Mouse (Mus musculus) stomach, embryonic 16.5 days (tissue): ENCODE results near the gene Aif1. TPM values are rescaled to one million over a fixed set of nuclear protein-coding genes. Genes with fewer than 3 reads are reported as not detected.

Experiments used
- ATAC-seq: fragments of 200-750 bp; cut with Nextera tagmentation; 2 replicates; pipeline ENCODE4 v1.8.0; 2017; ENCODE audit warnings: moderate number of reproducible peaks, moderate TSS enrichment; ENCODE audit not compliant: insufficient read depth, low FRiP score
- H3K27ac ChIP-seq: fragments of 300-500 bp; sonication (generic); 2 replicates; pipeline ENCODE4 v1.5.1; 2014; ENCODE audit warnings: low read length
- H3K27me3 ChIP-seq: fragments of 300-500 bp; sonication (generic); 2 replicates; pipeline ENCODE4 v1.6.1; 2014; ENCODE audit warnings: low read length, control low read depth, mixed read lengths; ENCODE audit not compliant: control insufficient read depth, insufficient read depth
- H3K36me3 ChIP-seq: fragments of 300-500 bp; sonication (generic); 2 replicates; pipeline ENCODE4 v1.6.1; 2014; ENCODE audit warnings: low read length; ENCODE audit not compliant: control insufficient read depth, insufficient read depth
- H3K4me1 ChIP-seq: fragments of 300-500 bp; sonication (generic); 2 replicates; pipeline ENCODE4 v1.6.1; 2014; ENCODE audit warnings: low read length, control low read depth, mixed read lengths; ENCODE audit not compliant: control insufficient read depth, insufficient read depth
- H3K4me2 ChIP-seq: fragments of 300-500 bp; sonication (generic); 2 replicates; pipeline ENCODE4 v1.6.1; 2014; ENCODE audit warnings: low read depth, low read length, mixed read lengths
- H3K4me3 ChIP-seq: fragments of 300-500 bp; sonication (generic); replicated peaks from 2 replicates; pipeline ENCODE4 v1.5.1; 2014; ENCODE audit warnings: mild to moderate bottlenecking, low read length
- H3K9ac ChIP-seq: fragments of 300-500 bp; sonication (generic); 2 replicates; pipeline ENCODE4 v1.6.1; 2014; ENCODE audit warnings: low read length
- H3K9me3 ChIP-seq: fragments of 300-500 bp; sonication (generic); replicated peaks from 2 replicates; pipeline ENCODE4 v1.6.1; 2016; ENCODE audit warnings: low read length, control low read depth; ENCODE audit not compliant: control insufficient read depth
- WGBS: fragments of 180-500 bp; shearing (Covaris S2); extraction: QIAGEN DNeasy Blood & Tissue Kit; methylation state at CpG from one replicate; pipeline ENCODE4 v1.1.7; 2014; 5-methylcytosine and 5-hydroxymethylcytosine counted together
- polyA plus RNA-seq: library from polyadenylated mRNA; unstranded; fragments of >200 nt; fragmentation: Nextera tagmentation; extraction: Ambion mirVana; gene quantifications from 2 replicates; pipeline ENCODE4 v1.2.1, GENCODE M21; 2015

Gene Aif1
- polyA plus RNA-seq, 1 experiment from 2014 or later: 20.2 TPM

DNA sequence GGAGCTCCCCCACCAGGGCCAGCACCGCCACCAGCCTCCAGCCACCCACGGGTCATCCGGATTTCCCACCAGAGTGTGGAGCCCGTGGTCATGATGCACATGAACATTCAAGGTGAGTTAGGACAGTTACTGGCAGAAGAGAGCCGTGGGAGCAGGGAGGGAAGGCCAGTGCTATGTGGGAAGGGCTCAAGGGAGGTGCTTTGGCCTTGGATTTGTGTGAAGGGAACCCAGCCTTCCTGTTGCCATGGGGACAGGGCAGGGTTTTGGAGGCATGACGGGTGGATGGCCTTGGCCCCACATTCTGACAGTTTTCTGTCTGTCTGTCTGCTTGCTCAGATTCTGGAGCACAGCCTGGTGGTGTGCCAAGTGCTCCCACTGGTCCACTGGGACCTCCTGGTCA is 33.9 kb downstream of the Aif1 start:
- Histone ChIP-seq H3K27ac (no peak overlapping the region), H3K27me3 (no peaks in the 10 kb centered on the region), H3K36me3 (peaks cover 32% of the 10 kb centered on the region), H3K9ac (no peak overlapping the region), H3K4me2 (no peak overlapping the region), H3K4me1 (peaks cover 5% of the 10 kb centered on the region), H3K4me3 (no peak overlapping the region), H3K9me3 (no peaks in the 10 kb centered on the region)
- ATAC-seq: no peak
- 89% methylated on average over 6 of the region's 6 CpGs for WGBS

DNA sequence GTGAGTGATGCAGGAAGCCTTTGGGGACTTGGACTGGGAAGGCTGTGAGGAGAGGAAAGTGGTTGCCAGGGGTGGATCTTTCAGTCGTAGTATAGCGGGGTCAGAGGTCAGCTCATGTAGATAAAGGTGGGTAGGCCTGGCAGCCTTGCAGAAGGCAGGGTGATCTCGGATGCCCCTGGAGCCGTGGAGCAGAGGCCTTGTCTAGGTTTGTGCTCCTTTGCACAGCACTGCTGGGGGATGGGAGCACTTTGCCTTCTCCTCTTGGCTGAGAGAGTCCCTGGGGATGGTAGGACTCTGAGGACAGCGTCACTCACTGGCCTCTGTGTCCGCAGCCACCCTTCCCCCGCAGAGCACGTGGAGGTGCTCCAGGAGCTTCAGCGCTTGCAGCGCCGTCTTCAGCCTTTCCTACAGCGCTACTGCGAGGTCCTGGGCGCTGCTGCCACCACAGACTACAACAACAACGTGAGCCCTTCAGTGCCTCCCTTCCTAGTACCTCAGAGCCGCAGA is 35.3 kb downstream of the Aif1 start:
- peaks cover 14% of the 10 kb centered on the region for H3K4me1 ChIP-seq
- H3K27me3 ChIP-seq: no peaks in the 10 kb centered on the region
- no peak for ATAC-seq
- H3K9me3 ChIP-seq: no peaks in the 10 kb centered on the region
- H3K4me3 ChIP-seq: no peak overlapping the region
- 73% methylated on average over 16 of the region's 16 CpGs for WGBS
- H3K9ac ChIP-seq: no peak overlapping the region
- H3K27ac ChIP-seq: no peak overlapping the region
- H3K36me3 ChIP-seq: peaks cover 26% of the 10 kb centered on the region
- no peak overlapping the region for H3K4me2 ChIP-seq

DNA sequence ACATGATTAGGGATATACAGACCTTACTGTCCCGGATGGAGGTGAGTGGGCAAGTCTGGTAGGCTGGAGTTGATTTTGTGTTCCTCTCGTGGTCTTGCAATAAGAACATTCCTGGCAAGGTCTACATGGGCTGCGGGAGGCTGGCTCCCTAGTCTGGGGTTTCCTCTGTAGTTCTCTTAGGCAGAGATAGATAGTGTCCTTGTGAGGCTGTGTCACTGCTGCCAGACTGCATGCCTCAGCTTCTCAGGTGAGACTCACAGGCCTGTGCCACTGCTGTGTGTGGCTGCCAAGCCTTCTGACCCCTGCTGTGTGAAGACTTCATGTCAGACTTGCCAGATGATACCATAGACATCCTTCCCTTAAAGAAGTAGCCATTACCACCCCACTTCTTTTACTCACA is 36.6 kb downstream of the Aif1 start:
- no peak for ATAC-seq
- H3K27me3 ChIP-seq: no peaks in the 10 kb centered on the region
- no peak overlapping the region for H3K9ac ChIP-seq
- no peak overlapping the region for H3K27ac ChIP-seq
- WGBS: 99% methylated on average over 3 of the region's 3 CpGs
- H3K4me3 ChIP-seq: no peak overlapping the region
- H3K4me2 ChIP-seq: no peak overlapping the region
- H3K4me1 ChIP-seq: peaks cover 14% of the 10 kb centered on the region
- peaks cover 26% of the 10 kb centered on the region for H3K36me3 ChIP-seq
- no peaks in the 10 kb centered on the region for H3K9me3 ChIP-seq

DNA sequence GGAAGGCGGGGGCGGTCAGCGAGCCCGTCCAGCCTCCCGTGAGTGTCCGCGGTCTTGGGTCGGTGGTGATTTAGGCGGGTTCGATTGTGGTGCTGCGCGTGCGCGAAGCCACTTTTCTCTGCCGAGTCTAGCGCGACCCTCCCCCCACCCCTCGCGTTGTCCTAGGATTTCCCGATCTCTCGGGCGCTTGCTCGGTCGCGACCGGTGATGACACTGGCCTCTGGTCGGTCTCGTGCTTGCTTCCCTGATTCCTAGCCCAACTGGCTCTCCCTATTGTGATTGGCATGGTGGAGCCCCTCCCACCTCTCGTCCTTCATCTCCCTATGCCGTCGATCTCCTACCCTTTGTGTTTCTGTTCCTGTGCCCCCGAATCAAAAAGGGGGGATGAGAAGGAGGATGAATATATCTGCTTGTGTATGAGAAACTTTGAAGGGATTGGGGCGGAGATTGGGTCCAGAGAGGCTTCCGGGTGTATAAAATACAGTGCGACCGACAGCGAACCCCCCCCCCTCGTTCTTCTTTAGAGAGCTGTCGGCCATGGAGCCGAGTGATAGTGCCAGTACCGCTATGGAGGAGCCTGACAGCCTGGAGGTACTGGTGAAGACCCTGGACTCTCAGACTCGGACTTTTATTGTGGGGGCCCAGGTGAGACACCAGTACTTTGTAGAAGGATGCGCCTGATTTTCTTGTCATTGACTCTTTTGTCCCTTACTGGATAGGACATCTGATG is 40.1 kb downstream of the Aif1 start:
- Histone ChIP-seq H3K9me3 (no peaks in the 10 kb centered on the region), H3K4me2 (peak overlapping the region; percentile 90), H3K9ac (peak overlapping the region; percentile 89), H3K27ac (peak overlapping the region; percentile 97), H3K27me3 (no peaks in the 10 kb centered on the region), H3K36me3 (no peaks in the 10 kb centered on the region), H3K4me1 (peaks cover 14% of the 10 kb centered on the region), H3K4me3 (peak overlapping the region; percentile 77)
- under 1% methylated on average over 43 of the region's 43 CpGs for WGBS
- ATAC-seq: peak; percentile 41

DNA sequence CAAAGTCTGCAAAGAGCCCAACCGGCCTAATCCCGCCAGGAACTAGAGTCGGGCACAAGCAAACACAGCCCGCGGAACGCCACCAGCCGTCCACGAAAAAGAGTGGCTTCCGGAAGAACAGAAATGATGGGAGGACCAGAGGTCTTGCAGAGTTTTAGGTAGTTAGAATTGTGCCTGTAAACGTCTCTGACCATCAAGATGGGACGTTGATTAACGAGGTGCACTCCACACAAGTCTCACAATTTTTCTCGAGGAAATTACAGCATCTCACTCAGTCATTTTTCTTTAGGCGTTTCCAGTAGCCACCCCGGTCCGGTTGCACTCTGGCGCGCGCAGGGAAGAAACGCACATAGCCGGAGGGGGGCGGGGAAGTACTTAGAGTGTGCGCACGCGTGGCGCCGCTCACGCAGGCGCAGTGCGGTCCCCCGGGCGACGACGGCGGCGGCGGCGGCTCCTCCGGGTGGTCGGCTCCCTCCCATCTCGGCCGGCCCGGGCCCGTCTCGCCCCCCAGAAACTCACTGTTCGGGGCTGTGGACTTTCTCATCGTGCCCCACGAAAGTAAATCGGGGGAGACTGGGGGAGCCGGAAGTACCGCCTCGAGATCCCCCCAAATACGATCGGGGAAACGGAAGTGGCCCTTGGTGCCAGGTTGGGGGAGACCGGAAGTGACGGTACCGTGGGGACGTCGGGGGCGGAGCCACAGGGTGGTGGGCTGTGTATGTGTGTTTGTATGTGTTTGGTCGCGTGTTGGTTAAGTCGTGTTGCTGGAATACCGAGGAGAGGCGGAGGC is 40.9 kb downstream of the Aif1 start, which contains the start of gene Bag6:
Bag6 (plus strand) TSS at position 378 of the 790 bp plus-strand sequence.
- no peaks in the 10 kb centered on the region for H3K9me3 ChIP-seq
- H3K27me3 ChIP-seq: no peaks in the 10 kb centered on the region
- H3K9ac ChIP-seq: peak within 1 kb of the TSS; percentile 89
- peak; percentile 96 for ATAC-seq
- peak within 1 kb of the TSS; percentile 90 for H3K4me2 ChIP-seq
- no peaks in the 10 kb centered on the region for H3K36me3 ChIP-seq
- peak within 1 kb of the TSS; percentile 97 for H3K27ac ChIP-seq
- under 1% methylated on average over 66 of the region's 66 CpGs for WGBS
- peaks cover 14% of the 10 kb centered on the region for H3K4me1 ChIP-seq
- peak within 1 kb of the TSS; percentile 77 for H3K4me3 ChIP-seq

DNA sequence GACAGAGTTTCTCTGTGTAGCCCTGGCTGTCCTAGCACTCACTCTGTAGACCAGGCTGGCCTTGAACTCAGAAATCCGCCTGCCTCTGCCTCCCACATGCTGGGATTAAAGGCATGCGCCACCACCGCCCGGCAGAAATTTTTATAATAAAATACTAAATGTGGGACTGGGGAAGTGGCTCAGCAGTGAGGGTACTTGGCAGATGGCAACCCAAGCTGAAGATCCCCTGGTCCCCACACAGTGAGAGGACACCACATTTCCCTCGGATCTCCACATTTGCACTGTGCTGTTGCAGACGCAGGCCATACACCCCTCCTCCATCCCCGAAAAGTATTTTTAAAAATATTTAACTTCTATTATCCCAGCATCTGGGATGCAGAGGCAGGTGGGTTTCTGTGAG is 42.4 kb downstream of the Aif1 start:
- Histone ChIP-seq H3K27me3 (no peaks in the 10 kb centered on the region), H3K36me3 (no peaks in the 10 kb centered on the region), H3K4me1 (peaks cover 15% of the 10 kb centered on the region), H3K4me2 (no peak overlapping the region), H3K9me3 (no peaks in the 10 kb centered on the region), H3K4me3 (no peak overlapping the region), H3K27ac (no peak overlapping the region), H3K9ac (no peak overlapping the region)
- ATAC-seq: no peak
- WGBS: 96% methylated on average over 7 of the region's 7 CpGs

DNA sequence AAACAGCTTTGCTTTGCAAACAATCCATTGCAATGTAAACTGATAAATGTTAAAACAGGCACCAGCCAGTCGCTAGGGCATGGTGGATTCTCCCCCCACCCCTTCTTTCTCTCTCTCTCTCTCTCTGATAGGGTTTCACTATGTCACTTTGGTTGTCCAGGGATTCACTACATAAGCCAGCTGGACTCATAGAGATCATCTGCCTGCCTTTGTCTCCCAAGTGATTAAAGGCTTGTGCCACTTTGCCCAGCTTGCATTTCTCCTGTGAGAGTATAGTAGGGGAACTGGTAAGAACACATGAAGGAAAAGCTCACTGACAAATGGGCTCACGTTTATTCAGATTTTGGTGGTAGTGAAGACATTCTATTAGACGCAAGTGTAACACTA is 43.7 kb downstream of the Aif1 start:
- no peaks in the 10 kb centered on the region for H3K9me3 ChIP-seq
- H3K4me3 ChIP-seq: no peak overlapping the region
- 67% methylated on average over 3 of the region's 3 CpGs for WGBS
- H3K27me3 ChIP-seq: no peaks in the 10 kb centered on the region
- peaks cover 19% of the 10 kb centered on the region for H3K4me1 ChIP-seq
- H3K36me3 ChIP-seq: no peaks in the 10 kb centered on the region
- H3K4me2 ChIP-seq: no peak overlapping the region
- no peak overlapping the region for H3K9ac ChIP-seq
- no peak overlapping the region for H3K27ac ChIP-seq
- ATAC-seq: no peak

DNA sequence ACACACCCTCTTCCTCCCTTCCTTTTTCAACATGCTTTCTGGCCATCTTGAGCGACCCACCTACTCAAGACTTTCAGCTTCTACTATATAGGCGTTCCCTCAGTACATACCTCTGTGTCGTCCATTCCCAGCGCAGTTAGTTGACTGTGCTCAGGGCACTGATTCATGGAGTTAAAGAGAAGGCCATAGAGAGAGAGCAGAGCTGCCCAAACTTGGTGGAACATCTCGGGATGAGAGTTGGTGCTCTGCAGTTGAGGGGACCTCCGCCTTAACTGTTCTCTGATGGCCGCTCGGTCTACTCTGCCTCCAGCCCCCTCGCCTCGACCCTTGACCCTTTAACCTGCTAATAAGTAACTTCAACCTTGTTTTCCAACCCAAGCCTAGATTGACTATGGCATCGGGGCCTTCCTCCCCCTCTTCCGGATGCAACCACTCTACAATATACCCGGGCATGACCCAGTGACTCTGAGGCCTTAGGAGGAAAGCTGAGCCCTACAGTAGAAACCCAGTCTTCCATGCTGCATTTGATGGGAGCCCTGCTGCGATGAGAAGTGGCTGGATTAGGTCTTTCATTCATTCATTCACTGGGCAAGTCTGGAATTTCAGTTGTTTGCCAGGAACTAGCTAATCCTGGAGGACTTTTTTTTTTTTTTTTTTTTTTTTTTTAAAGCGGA is 44.2 kb downstream of the Aif1 start, which contains the start of gene Apom:
Apom (minus strand) TSS at position 551 of the 674 bp plus-strand sequence.
- WGBS: 74% methylated on average over 15 of the region's 15 CpGs
- Histone ChIP-seq H3K9ac (no peak within 1 kb of the TSS), H3K4me2 (no peak within 1 kb of the TSS)

More for the DNA sequence above, 44.2 kb downstream of the Aif1 start, which contains the start of gene Apom:
- Histone ChIP-seq H3K9me3 (no peaks in the 10 kb centered on the region), H3K4me1 (peaks cover 19% of the 10 kb centered on the region), H3K4me3 (no peak within 1 kb of the TSS), H3K27ac (no peak within 1 kb of the TSS), H3K36me3 (no peaks in the 10 kb centered on the region), H3K27me3 (no peaks in the 10 kb centered on the region)
- ATAC-seq: no peak
